Mouse (Mus musculus): ENCODE data around the gene Depdc5.

Depdc5 gene

DNA sequence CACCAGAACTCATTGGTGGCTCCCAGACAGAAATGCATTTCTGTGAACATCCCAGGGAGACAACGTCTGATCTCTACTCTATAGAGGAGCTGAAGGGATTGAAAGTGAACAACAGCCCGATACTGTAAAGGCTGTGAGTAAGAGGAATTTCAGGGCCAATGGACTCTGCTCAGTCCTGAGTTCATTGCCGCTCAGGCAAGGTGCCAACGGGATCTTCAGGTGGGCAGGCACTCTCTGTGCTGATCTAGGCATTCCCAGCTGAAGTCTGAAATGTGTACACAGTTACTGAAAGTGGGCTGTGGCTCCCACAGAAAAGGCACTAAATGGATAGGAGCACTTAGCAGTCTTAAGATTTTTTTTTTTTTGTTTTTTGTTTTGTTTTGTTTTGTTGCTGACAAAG, 135.3 kb downstream of the Depdc5 start:
- DNase-seq (ENCODE audit: low read depth, low spot score): no peak

DNA sequence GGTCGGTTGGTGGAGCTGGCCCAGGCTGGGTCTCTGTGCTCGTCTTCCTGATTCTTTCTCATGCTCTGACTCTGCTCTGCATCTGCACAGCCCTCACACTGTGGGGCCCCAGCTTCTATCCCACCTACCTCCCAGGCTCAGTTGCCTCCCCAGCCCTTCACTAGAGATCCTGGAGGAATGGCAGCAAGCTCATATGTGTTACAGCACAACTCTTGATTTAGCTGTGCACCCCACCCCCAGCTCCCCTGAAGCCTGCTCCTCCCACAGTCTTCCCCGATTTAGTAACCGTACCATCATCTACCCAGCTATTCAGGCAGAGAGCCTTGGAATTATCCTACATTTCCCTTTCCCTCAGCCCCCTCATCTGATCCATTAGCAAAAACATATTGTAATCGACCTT, 137.6 kb downstream of the Depdc5 start:
- DNase-seq (ENCODE audit: low read depth, low spot score): no peak

DNA sequence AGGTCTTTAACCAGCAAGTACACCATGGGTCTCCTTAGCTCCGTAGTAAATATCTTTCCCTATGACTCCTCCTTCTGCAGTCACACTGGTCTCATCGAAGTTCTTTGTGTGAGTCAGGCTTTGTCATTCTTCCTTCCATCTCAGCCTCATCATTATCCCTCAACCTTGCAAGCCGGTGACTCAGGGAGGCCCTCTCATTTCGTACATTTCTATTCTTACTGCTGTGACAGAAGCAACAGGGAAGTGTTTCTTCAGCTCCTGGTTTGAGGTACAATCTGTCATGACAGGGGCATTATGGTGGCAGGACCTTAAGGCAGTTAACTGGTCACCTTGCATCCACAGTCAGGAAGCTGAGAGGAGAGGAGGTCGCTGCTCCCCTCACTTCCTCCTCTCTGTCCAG, 139.3 kb downstream of the Depdc5 start:
- no peak for DNase-seq (ENCODE audit: low read depth, low spot score)

DNA sequence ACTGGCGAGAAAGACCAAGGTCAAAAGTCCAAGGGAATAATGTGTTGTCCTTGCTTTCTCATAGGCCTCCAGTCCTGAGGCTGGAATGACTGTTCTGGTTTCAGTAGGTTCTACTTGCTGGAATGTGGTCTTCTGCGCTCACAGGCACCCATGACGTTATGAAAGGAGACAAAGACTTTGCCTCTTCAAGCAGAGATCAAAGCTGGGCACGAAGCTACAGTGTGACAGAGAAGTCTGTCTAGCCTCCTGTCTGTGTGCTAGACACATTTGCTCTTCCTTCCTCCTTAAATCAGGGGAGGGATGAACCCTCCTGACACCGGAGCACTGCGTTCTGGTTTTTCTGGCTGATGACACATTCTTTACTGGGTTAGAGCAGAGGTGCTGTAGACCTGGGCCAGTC, 140.0 kb downstream of the Depdc5 start:
- DNase-seq (ENCODE audit: low read depth, low spot score): no peak

DNA sequence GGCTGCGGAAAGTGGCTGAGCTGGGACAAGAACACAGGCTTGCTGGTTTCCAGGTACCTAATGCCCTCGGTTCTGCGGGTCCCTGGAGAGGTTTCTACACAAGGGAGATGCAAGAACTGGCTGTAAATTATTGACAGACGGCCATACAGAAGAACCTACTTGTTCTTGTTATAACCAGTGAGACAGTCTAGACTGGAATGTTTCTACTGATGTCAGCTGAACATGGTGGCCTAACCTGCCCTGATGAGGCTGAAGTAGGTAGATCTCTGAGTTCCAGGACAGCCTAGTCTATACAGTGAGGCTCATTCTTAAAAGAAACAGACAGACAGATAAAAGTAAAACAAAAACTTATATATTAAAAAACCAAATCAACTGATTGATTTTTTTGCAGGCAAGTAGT, 140.6 kb downstream of the Depdc5 start:
- no peak for DNase-seq (ENCODE audit: low read depth, low spot score)

DNA sequence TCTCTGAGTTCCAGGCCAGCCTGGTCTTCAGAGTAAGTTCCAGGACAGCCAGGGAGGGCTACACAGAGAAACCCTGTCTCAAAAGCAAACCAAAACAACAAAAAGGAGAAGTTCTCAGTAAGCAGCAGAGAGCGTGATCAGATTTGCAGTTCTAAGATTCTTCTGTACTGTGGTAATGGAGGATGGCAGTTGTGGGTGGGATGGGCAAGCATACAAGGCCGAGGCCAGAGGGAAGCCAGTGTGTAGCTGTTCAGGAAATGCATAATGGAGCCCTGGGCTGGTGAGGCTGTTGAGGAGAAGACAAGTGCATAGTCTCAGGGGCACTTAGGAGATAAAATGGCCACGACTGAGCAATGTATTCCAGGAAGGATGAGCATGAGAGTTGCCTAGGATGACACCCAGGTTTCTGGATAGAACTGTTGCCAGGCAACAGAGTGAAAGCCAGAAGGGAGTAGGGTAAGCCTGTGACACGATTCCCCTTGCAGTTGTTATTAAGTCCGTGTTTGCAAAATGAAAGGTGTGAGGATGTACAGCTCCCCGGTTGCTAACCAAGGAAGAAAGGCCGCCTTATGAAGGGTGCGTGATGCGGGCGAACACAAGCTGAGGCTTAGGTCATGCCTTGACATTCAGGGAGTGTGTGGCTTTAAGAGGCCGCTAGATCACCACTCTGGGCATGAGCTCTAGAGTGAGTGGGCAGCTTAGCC, 142.1 kb downstream of the Depdc5 start:
- no peak for DNase-seq (ENCODE audit: low read depth, low spot score)

DNA sequence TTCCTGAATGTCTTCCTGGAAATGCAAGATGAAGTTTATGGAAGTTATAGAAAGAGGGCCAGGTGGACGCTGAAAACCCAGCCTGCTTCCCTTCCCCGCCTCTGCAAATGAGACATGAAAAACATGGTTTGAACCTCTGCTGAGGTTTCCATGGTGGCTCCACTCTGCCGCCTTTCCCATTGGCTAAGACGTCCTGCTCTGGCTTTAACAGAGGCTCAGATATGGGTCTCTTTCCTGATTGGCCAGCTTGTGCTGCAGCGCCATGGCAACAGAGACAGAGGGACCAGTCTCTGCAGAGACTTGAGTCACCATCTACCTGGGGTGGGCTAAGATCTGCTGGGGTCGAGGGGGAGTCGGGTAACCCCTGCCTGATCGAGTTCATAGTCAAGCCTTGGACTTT, 143.2 kb downstream of the Depdc5 start:
- DNase-seq (ENCODE audit: low read depth, low spot score): peak; percentile 46

DNA sequence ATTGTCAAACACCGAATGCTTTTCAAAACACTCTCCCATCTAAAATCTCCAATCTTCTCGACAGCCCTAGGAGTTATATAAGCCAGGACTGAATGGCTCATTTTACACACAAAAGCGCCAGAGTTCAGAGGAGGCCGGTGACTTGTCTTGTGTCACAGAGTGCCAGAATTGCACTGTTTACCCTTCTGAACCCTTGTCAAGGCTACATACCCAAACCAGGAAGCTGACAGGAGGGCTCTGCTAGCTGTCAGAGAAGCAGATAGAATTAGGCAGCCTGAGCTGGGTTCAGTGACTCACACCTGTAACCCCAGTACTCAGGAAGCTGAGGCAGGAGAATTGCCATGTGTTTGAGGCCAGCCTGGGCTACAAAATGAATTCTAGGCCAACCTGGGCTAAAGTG, 143.9 kb downstream of the Depdc5 start:
- DNase-seq (ENCODE audit: low read depth, low spot score): no peak

DNA sequence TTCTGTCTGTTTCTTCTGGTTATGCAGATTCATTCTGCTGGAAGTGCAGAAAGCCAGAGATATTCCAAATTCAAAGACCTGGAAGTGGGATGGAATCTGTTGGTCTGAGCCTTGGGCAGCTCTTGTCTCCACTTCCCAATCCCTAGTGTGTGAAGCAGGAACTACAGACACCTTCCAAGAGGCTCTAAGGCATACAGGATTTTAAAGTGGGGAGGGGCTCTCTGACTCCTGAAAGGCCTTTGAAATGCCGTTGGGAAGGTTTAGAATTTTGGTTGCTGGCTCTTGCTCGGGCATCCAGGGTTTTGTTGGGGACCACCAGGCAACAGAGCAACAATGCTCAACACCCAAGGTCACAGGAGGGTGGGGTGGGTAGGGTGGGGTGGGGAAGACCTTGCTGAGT, 145.8 kb downstream of the Depdc5 start:
- no peak for DNase-seq (ENCODE audit: low read depth, low spot score)

DNA sequence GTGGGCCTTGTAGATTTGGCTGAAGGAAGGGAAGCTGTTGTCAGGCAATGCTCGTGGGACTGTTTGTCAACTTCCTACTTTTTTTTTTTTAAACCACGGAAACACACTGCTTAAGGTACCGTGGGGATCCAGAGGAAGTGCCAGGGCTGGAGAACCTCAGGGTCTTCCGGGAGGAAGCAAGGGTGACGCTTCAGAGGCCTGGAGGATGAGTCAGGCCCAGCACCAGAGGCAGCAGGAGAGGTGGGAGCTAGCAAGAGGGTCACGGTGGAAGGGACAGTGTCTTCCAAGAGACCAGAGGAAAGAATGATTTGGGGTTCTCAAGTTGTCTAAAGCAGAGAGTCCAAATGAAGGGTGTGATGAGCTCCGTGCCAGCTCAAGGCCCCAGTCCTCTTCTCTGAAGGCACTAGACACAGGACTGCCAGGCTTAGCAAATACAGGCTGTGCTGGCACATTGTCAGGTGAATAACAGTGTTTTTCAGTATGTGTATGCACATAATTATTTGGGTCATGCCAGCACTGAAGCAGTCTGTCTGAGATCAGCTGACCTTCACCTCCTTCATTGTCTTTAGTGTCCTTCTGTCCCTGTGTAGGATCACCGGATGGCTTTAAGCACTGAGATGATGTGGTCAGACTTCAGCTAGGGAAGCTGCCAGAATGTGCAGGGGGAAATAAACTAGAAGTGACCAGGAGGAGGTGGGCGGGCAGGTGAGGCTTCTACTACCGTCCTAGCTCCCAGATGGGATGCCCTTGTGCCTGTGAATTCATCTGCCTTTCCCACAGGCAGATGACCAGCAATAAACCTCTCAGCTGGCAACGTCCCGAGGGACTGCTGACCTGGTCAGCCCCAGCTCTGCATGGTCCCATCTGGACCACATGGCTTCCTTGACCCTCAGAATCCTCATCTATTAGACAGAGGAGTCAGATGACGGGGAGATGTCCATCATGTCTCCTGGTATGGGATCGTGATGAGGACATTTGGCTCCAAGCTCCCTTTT, 146.6 kb downstream of the Depdc5 start:
- DNase-seq (ENCODE audit: low read depth, low spot score): no peak

DNA sequence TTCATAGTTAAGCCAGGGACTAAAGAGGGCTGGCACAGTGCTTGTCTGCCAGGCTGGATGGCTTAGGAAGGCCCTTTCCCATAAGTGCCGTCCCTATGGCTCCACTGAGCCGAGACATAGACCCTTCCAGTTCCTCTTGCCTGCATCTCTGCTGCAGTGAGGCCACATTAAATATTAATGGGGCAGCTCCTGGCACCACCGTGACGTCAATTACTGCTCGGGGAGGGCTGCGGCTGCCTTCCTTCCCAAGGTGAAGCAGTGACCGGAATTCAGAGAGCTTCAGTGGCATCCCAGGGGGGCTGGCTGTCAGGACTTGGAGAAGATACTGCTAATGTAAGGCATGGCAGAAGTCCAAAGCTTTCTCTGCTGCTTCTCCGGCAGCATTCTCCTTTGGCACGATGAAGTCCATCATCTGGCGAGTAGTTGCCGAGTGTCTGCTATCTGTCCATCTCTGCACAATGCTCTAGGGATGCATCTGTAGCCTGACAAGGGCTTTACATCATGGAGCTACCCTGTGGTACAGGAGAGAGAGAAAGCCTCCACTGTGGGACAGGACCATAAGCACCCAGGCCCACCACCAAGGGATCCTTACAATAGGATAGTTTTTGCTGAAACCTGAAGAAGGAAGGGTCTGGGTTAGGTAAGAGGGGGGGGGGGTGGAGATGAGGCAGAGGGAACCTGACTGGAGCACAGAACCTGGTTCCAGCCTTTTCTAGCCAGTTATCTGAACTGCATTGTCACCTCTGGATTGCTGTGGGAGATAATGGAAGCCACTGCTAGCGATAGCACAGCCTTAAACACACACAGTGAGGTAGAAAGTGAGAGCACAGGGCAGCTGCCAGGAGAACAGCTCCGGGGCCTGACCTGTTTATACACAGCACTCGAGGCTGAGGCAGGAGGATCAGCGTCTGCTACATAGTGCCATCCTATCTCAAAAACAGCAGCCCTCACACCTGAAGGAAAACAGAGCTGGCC, 147.9 kb downstream of the Depdc5 start:
- no peak for DNase-seq (ENCODE audit: low read depth, low spot score)

DNA sequence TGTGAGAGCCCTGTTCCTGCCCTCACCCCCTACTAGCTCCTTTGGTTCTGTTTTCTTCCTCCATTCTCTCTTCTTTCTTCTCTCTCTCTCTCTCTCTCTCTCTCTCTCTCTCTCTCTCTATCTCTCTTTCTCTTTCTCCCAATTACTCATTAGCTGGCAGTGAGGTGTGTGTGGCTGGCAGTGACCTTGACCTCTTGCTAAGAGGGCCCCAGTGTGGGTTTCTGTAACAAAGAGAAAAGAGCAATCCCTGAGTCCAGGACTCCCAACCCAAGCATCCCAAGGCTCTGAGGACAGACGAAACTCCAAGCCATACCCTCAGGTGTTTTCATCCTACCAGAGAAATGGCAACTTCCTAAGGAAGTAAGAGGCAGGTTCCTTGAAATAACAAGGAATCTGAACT, 150.6 kb downstream of the Depdc5 start:
- no peak for DNase-seq (ENCODE audit: low read depth, low spot score)

DNA sequence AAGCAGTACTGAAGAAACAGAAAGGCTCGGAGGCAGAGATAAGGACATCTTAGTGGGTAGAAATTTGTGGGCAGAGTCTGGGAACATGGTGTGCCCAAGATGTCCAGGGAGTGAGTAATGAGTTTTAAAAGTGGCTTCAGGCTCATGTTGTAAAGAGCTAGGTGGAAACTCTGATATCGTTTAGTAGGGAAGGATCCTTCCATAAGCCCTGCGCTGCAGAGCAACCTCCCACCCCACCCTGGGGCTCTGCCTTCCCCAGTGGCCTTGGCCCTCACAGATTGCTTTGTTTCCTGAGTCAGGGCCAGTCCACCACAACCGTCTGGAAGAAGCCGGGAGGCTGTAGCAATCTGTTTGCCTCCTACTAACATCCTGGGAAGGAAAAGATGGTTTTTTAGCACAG, 152.1 kb downstream of the Depdc5 start:
- no peak for DNase-seq (ENCODE audit: low read depth, low spot score)

DNA sequence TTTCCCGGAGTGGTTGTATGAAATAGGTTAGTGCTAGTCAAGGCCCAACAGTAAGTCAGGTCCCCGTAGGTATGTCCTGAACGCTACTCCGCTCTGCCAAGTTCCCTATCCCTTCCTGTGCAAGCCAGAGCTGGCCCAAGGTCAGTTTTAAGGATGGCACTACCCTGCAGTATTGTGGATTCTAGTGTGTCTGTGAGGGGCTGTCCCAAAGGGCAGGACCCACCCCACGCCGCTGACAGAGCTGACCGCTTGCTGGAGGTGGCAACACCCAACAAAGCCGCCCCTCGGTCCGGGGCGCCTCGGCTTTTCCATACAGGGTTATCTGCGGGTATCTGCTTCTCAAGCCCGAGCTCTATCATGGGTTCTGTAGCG, 154.7 kb downstream of the Depdc5 start:
- DNase-seq (ENCODE audit: low read depth, low spot score): no peak

DNA sequence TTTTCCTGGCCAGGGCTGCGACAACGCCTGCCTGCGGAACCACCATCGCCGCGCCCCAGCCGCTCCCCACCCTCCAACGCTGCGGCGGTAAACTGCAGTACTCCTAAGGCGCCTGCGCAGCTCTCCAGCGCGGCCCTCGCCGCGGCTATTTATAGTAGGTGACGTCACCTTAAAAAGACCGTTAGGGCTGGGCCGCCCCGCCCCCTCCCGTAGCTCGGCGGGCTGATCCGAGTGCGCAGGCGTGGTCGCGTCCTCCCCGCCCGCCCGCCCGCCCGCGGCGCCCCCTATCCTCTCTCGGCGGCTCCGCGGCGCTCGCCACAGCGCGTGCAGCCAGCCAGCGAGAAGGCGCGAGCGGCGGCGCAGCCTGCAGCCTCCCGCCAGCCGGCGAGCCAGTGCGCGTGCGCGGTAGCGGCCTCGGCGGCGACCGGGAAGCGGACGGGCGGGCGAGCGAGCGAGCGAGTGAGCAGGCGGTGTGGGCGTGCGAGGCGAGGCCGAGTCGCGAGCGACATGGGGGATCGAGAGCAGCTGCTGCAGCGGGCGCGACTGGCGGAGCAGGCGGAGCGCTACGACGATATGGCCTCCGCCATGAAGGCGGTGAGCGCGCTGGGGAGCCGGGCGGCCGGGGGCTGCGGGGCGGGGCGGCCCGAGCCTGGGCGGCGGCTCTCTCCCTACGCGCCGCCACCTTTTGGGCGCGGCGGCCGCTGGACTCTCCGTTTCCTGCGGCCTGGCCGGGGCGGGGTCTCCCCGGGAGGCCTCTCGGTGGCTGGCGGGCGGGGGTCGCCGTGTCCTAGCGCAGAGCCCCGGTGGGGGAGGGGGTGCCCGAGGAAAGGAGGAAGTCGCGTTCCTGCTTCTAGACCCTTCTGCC, 155.3 kb downstream of the Depdc5 start, which contains the start of gene Ywhah:
Gene Ywhah, plus strand, starts transcription at position 256 of the 865 bp plus-strand sequence.
- DNase-seq (ENCODE audit: low read depth, low spot score): peak; percentile 98

DNA sequence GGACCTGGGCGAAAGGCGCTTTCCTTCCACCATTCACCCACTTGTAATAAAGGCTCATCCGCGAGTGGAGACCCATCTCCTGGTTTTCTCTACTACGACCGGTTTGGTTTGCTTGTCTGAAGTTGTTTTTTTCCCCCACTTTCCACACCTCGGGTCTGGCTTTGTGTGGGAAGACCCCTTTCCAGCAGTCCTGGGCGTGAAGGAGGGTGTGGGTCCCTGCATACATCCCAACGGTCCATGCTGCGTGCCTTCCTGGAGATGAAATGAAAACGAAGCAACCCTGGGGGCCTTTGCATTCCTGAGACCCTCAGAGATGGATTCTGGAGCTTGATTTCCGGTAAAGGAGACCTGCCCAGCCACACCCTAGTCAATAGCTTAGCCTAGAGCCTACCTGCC, 155.9 kb downstream of the Depdc5 start:
- DNase-seq (ENCODE audit: low read depth, low spot score): peak; percentile 17

DNA sequence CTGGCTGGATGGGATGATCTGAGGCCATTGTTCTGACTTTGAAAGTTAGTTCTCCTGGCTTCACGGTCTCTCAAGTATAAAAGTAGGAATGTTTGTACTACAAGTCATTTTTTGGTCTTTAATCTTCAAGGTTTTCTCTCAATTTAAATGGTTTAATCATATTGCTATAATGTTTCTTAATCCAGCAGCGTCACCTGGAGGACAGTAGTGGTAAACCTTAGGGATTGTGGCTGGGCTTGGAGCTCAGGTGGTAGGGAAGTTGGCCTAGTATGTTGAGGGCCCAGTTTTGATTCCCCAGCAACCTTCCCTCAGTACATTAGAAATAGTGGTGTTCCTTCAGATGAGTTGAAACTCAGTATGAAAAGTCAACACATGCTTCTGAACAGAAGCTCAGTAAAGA, 158.1 kb downstream of the Depdc5 start:
- no peak for DNase-seq (ENCODE audit: low read depth, low spot score)

DNA sequence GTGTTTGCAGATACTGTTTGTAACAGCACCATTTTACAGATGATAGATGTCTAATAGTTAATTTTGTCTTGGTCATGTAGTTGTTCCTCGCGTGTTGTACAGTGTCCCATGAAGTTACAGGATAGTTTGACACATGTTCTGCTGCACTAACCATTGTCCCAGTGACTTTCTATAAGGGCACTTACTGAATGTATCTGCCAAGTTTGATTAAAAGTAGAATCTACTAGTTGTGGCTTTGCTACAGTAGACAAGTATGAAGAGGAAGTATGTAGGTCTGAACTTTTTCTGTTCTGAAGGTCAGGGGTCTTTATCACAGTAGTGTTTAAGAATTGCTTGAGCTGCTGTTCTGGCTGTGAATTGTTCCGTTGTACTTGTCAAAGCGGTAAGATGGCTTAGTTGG, 159.8 kb downstream of the Depdc5 start:
- no peak for DNase-seq (ENCODE audit: low read depth, low spot score)

DNA sequence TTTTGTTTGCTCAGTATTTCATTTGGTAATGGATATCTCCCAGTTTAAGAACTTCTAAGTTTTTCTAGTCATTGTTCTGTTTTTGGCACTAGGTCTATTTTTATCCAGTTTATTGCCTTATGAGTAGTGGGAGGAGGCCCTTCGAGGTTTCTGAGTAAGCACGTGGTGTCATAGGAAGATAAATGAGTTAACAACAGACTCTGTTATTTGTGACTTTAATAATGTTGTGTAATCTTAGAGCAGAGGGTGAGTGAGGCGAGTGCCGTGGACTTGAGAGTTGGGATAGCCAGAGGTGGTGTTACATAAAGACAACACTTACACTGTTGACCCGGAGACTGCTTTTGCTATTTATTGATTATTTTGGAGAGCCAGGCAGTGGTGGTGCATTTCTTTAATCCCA, 161.0 kb downstream of the Depdc5 start:
- DNase-seq (ENCODE audit: low read depth, low spot score): no peak

DNA sequence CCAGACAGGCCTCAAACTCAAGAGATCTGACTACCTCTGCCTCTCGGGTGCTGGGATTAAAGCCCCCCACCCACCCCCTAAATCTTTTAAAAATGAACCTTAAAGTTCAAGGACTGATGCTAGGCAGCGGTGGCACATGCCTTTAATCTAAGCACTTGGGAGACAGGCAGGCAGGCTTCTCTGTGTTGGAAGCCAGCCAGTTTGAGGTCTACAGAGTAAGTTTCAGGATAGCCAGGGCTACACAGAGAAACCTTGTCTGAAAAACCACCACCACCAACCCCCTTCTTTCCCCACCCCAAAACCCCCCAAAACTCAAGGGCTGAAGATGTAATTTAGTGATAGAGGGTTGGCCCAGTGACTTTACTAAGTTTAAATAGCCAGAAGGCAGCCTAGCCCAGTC, 165.2 kb downstream of the Depdc5 start:
- DNase-seq (ENCODE audit: low read depth, low spot score): no peak
